Mouse (Mus musculus) ES-E14 (cell line): ENCODE data around the gene Plekhf1. TPM values are rescaled to one million over a fixed set of nuclear protein-coding genes. Genes with fewer than 3 reads are reported as not detected.

Experiments
- DNase-seq: peaks from one replicate; pipeline ENCODE4 v3.0.0-alpha.2; 2013; ENCODE audit warnings: low read depth, low spot score
- H3K27ac ChIP-seq: 2 replicates; pipeline ENCODE4 v1.5.1; 2012; ENCODE audit warnings: low read depth, mild to moderate bottlenecking, low read length, moderate library complexity, mixed read lengths; ENCODE audit not compliant: poor library complexity, insufficient read depth, severe bottlenecking
- H3K36me3 ChIP-seq: 2 replicates; pipeline ENCODE4 v1.6.1; 2012; ENCODE audit warnings: mild to moderate bottlenecking, low read length, moderate library complexity, mixed read lengths; ENCODE audit not compliant: control insufficient read depth, poor library complexity, insufficient read depth, severe bottlenecking
- H3K4me1 ChIP-seq, 2 experiments: fragments of 150-350 bp in 1 of 2; sonication (generic) in 1 of 2; 2 replicates each; pipeline ENCODE4 v1.6.1; 2012; ENCODE audit warnings: low read length in 2 of 2, mild to moderate bottlenecking in 1 of 2, mixed read lengths in 1 of 2; ENCODE audit not compliant: control insufficient read depth in 2 of 2, insufficient read depth in 2 of 2, poor library complexity in 1 of 2
- H3K4me3 ChIP-seq, 2 experiments: fragments of 150-350 bp in 1 of 2; sonication (generic) in 1 of 2; 2 replicates each; pipeline ENCODE4 v1.5.1; 2012; ENCODE audit warnings: low read length in 2 of 2, low read depth in 1 of 2, mild to moderate bottlenecking in 1 of 2, mixed read lengths in 1 of 2; ENCODE audit not compliant: insufficient read depth in 1 of 2, poor library complexity in 1 of 2, severe bottlenecking in 1 of 2
- H3K9ac ChIP-seq: 2 replicates; pipeline ENCODE4 v1.6.1; 2012; ENCODE audit warnings: low read depth, mild to moderate bottlenecking, low read length, mixed read lengths; ENCODE audit not compliant: poor library complexity, insufficient read depth, severe bottlenecking
- H3K9me3 ChIP-seq: fragments of 150-350 bp; sonication (generic); 2 replicates; pipeline ENCODE4 v1.6.1; 2012; ENCODE audit warnings: low read depth, mild to moderate bottlenecking, low read length; ENCODE audit not compliant: control insufficient read depth, insufficient read depth
- CHD2 ChIP-seq: IDR thresholded peaks from 2 replicates; pipeline ENCODE4 v1.6.1; 2014; ENCODE audit warnings: mild to moderate bottlenecking, low read depth, low read length, inconsistent platforms
- HCFC1 ChIP-seq: IDR thresholded peaks from 2 replicates; pipeline ENCODE4 v1.6.1; 2012; ENCODE audit warnings: low read length, inconsistent platforms, borderline replicate concordance; ENCODE audit not compliant: insufficient read depth
- MAFK ChIP-seq: IDR thresholded peaks from 2 replicates; pipeline ENCODE4 v1.6.1; 2014; ENCODE audit warnings: mild to moderate bottlenecking, low read depth, low read length, inconsistent platforms; ENCODE audit not compliant: insufficient read depth
- ZC3H11A ChIP-seq: IDR thresholded peaks from 2 replicates; pipeline ENCODE4 v1.6.1; 2012; ENCODE audit warnings: low read depth, mild to moderate bottlenecking, inconsistent platforms, low read length, borderline replicate concordance
- ZNF384 ChIP-seq: IDR thresholded peaks from 2 replicates; pipeline ENCODE4 v1.6.1; 2012; ENCODE audit warnings: low read depth, low read length, inconsistent platforms
- in situ Hi-C, 2 experiments: fragments of 600-800 bp; cut with MboI; formaldehyde crosslinking; loops; one replicate each; pipeline ENCODE4 v1.15.1; 2025; ENCODE audit warnings: low sequenced_read_pairs in 2 of 2, inconsistent platforms in 1 of 2; ENCODE audit not compliant: unreplicated experiment in 2 of 2
- total RNA-seq: library from RNA; depleted of rRNA; stranded (reverse); fragments of 300-350 nt; gene quantifications from 2 replicates; pipeline ENCODE4 v1.2.3, GENCODE M21; 2012

Gene Plekhf1
- total RNA-seq, 1 experiment: 4.8 TPM

- peaks cover 0 to 8% of the 10 kb centered on the region in 2 experiments; a peak in 1 of 4 replicates for H3K4me1 ChIP-seq
- peak; percentile 89 for DNase-seq
These were observed 36.2 kb downstream of the Plekhf1 start for GRCm38 (mm10) chr7:38191571-38191970.

GRCm38 (mm10) chr7:38191146-38191545 lies 36.7 kb downstream of the Plekhf1 start:
- in situ Hi-C loops: loop anchor here (5.0 to 10.0 kb wide), 2 partner anchors 71 to 74 kb away; no protein-coding TSS in a partner anchor
- H3K9ac ChIP-seq: no peak overlapping the region

More at GRCm38 (mm10) chr7:38191571-38191970, 36.2 kb downstream of the Plekhf1 start:
- in situ Hi-C loops: loop anchor here (5.0 to 10.0 kb wide), 2 partner anchors 71 to 73 kb away; no protein-coding TSS in a partner anchor
- H3K9ac ChIP-seq: no peak overlapping the region
- no peaks in the 10 kb centered on the region for H3K9me3 ChIP-seq
- TF ChIP-seq ZNF384: no peak
- peak; percentile 26; the same call in 1 of the 2 replicates for TF ChIP-seq ZC3H11A
- H3K4me3 ChIP-seq: no peak overlapping the region
- no peak overlapping the region for H3K27ac ChIP-seq
- H3K36me3 ChIP-seq: peaks cover 3% of the 10 kb centered on the region; the same call in 1 of the 2 replicates

GRCm38 (mm10) chr7:38190056-38190835 lies 37.6 kb downstream of the Plekhf1 start:
- no peaks in the 10 kb centered on the region for H3K9me3 ChIP-seq
- no peak for TF ChIP-seq ZC3H11A
- TF ChIP-seq ZNF384: no peak
- DNase-seq: no peak

More at GRCm38 (mm10) chr7:38191146-38191545, 36.7 kb downstream of the Plekhf1 start:
- peak overlapping the region in 1 of 2 experiments; percentile 14; a peak in 1 of 4 replicates for H3K4me3 ChIP-seq
- no peak for DNase-seq
- TF ChIP-seq ZC3H11A (no peak), ZNF384 (no peak), MAFK (no peak), HCFC1 (no peak), CHD2 (no peak)
- H3K4me1 ChIP-seq: peaks cover 0 to 8% of the 10 kb centered on the region in 2 experiments; a peak in 1 of 4 replicates
- peaks cover 3% of the 10 kb centered on the region; the same call in 1 of the 2 replicates for H3K36me3 ChIP-seq
- no peak overlapping the region for H3K27ac ChIP-seq
- H3K9me3 ChIP-seq: no peaks in the 10 kb centered on the region

GRCm38 (mm10) chr7:38189136-38189982 lies 38.5 kb downstream of the Plekhf1 start:
- DNase-seq: no peak
- Histone ChIP-seq H3K9me3 (no peaks in the 10 kb centered on the region), H3K36me3 (no peaks in the 10 kb centered on the region), H3K4me3 (no peak overlapping the region), H3K27ac (no peak overlapping the region), H3K9ac (no peak overlapping the region), H3K4me1 (peaks cover 0 to 8% of the 10 kb centered on the region in 2 experiments; a peak in 2 of 4 replicates)
- TF ChIP-seq ZC3H11A: no peak
- no peak for TF ChIP-seq HCFC1
- TF ChIP-seq CHD2: no peak
- TF ChIP-seq MAFK: no peak
- no peak for TF ChIP-seq ZNF384
- in situ Hi-C loops: no loop called here

More at GRCm38 (mm10) chr7:38190056-38190835, 37.6 kb downstream of the Plekhf1 start:
- no peak overlapping the region for H3K27ac ChIP-seq
- no peak overlapping the region for H3K9ac ChIP-seq
- in situ Hi-C loops: loop anchor here (5.0 to 10.0 kb wide), 2 partner anchors 72 to 75 kb away; no protein-coding TSS in a partner anchor
- H3K4me1 ChIP-seq: peaks cover 0 to 8% of the 10 kb centered on the region in 2 experiments; a peak in 1 of 4 replicates
- H3K36me3 ChIP-seq: peaks cover 3% of the 10 kb centered on the region; the same call in 1 of the 2 replicates
- no peak overlapping the region for H3K4me3 ChIP-seq
